Comparison of ENCODE assay signal across 29 mouse cellular contexts in genomic region chr6:43640621-43641020, GRCm38 (mm10). TPM values are rescaled to one million over a fixed set of nuclear protein-coding genes. Genes with fewer than 3 reads are reported as not detected.
DNase-seq lines count a peak whose midpoint lies in the region; ATAC-seq lines count a peak whose summit lies in the region.
"Had no signal": no experiment of that assay in that cellular context is flagged by ENCODE, and none has a peak within 500 bp of the region (broad histone marks: within the 10 kb centered on the region; RNA-seq: fewer than 3 reads in every experiment).

No protein-coding gene starts in this region.

- peak; percentile 41 for DNase-seq in midbrain, embryonic 11.5 days (ENCODE audit: low spot score, missing footprints)
- peak; percentile 44 for DNase-seq in MEL-GATA-1-ER (ENCODE audit: extremely low read depth, low read depth)
- no peak for DNase-seq in layer of hippocampus, adult 18-20 months (ENCODE audit: low spot score in 2 of 2)
- DNase-seq in heart, embryonic 10.5 days (ENCODE audit: low spot score) = no peak
- DNase-seq: adrenal gland, adult 2 months; adrenal gland, postnatal 14 days; cerebellum, adult 11-12 months; cerebellum, adult 8-10 months; cerebellum, postnatal 10 days; cerebellum, postnatal 36 days; embryo, embryonic 11 days; gastrocnemius, postnatal 14 days; heart, adult 11 months; heart, postnatal 10 days; heart, postnatal 36 days had no signal

- H3K4me1 ChIP-seq in midbrain, embryonic 11.5 days (ENCODE audit: control insufficient read depth, insufficient read depth, low read length) = no peaks in the 10 kb centered on the region
- H3K4me1 ChIP-seq in midbrain, embryonic 13.5 days (replicated peaks) = no peaks in the 10 kb centered on the region
- no peaks in the 10 kb centered on the region for H3K4me1 ChIP-seq in heart, embryonic 10.5 days
- H3K4me1 ChIP-seq in hindbrain, embryonic 13.5 days (replicated peaks) = no peaks in the 10 kb centered on the region
- H3K4me1 ChIP-seq: embryonic facial prominence, embryonic 10.5 days; embryonic facial prominence, embryonic 13.5 days; forebrain, embryonic 13.5 days; heart, embryonic 12.5 days; hindbrain, embryonic 10.5 days had no signal

- H3K27me3 ChIP-seq in midbrain, embryonic 11.5 days (ENCODE audit: control insufficient read depth, insufficient read depth, low read length) = no peaks in the 10 kb centered on the region
- H3K27me3 ChIP-seq in midbrain, embryonic 13.5 days = no peaks in the 10 kb centered on the region
- H3K27me3 ChIP-seq in heart, embryonic 10.5 days (ENCODE audit: insufficient read depth, poor library complexity, severe bottlenecking) = no peaks in the 10 kb centered on the region
- H3K27me3 ChIP-seq in hindbrain, embryonic 13.5 days = no peaks in the 10 kb centered on the region
- H3K27me3 ChIP-seq: embryonic facial prominence, embryonic 13.5 days; forebrain, embryonic 13.5 days; heart, embryonic 12.5 days; heart, embryonic 15.5 days had no signal

- no peak overlapping the region for H3K4me3 ChIP-seq in midbrain, embryonic 11.5 days (ENCODE audit: low read depth, low read length)
- H3K4me3 ChIP-seq in midbrain, embryonic 13.5 days (replicated peaks) = no peak overlapping the region
- H3K4me3 ChIP-seq in heart, embryonic 10.5 days = no peak overlapping the region
- H3K4me3 ChIP-seq in hindbrain, embryonic 13.5 days = no peak overlapping the region
- H3K4me3 ChIP-seq: embryonic facial prominence, embryonic 10.5 days; embryonic facial prominence, embryonic 13.5 days; erythroblast, embryonic 14.5 days; forebrain, embryonic 13.5 days; heart, embryonic 12.5 days; heart, embryonic 15.5 days; hindbrain, embryonic 10.5 days had no signal

- no peaks in the 10 kb centered on the region for H3K36me3 ChIP-seq in midbrain, embryonic 11.5 days (ENCODE audit: control insufficient read depth, insufficient read depth, low read length)
- H3K36me3 ChIP-seq in midbrain, embryonic 13.5 days = no peaks in the 10 kb centered on the region
- no peaks in the 10 kb centered on the region for H3K36me3 ChIP-seq in heart, embryonic 10.5 days
- H3K36me3 ChIP-seq in hindbrain, embryonic 13.5 days = no peaks in the 10 kb centered on the region
- H3K36me3 ChIP-seq: embryonic facial prominence, embryonic 10.5 days; embryonic facial prominence, embryonic 13.5 days; heart, embryonic 12.5 days; heart, embryonic 15.5 days; hindbrain, embryonic 10.5 days had no signal

- ATAC-seq in midbrain, embryonic 11.5 days (ENCODE audit: low FRiP score) = no peak
- no peak for ATAC-seq in midbrain, embryonic 13.5 days
- 0 out of 2 replicates have a peak, but pooled peaks have one; percentile 17 for ATAC-seq in megakaryocyte, adult 5-6 weeks (ENCODE audit: poor library complexity, severe bottlenecking)
- no peak for ATAC-seq in hindbrain, embryonic 13.5 days (ENCODE audit: low FRiP score)
- ATAC-seq: forebrain, embryonic 13.5 days; forebrain, embryonic 16.5 days; hindbrain, postnatal 0 days; inflammation-experienced regulatory T-cells, adult 6 months had no signal

- H3K27ac ChIP-seq in midbrain, embryonic 11.5 days (ENCODE audit: low read depth, low read length) = no peak overlapping the region
- no peak overlapping the region for H3K27ac ChIP-seq in midbrain, embryonic 13.5 days
- no peak overlapping the region for H3K27ac ChIP-seq in heart, embryonic 10.5 days
- no peak overlapping the region for H3K27ac ChIP-seq in hindbrain, embryonic 13.5 days
- H3K27ac ChIP-seq: embryonic facial prominence, embryonic 10.5 days; embryonic facial prominence, embryonic 13.5 days; forebrain, embryonic 13.5 days; heart, embryonic 15.5 days; hindbrain, embryonic 10.5 days; hindbrain, embryonic 14.5 days; hindbrain, postnatal 0 days had no signal

- no peak overlapping the region for H3K9ac ChIP-seq in midbrain, embryonic 11.5 days (ENCODE audit: low read length)
- H3K9ac ChIP-seq in midbrain, embryonic 13.5 days (replicated peaks) = no peak overlapping the region
- no peak overlapping the region for H3K9ac ChIP-seq in hindbrain, embryonic 13.5 days
- H3K9ac ChIP-seq: embryonic facial prominence, embryonic 13.5 days; forebrain, embryonic 13.5 days; heart, embryonic 12.5 days; heart, embryonic 15.5 days; hindbrain, embryonic 14.5 days had no signal

- no peak overlapping the region for H3K4me2 ChIP-seq in midbrain, embryonic 11.5 days
- H3K4me2 ChIP-seq in midbrain, embryonic 13.5 days (replicated peaks) = no peak overlapping the region
- H3K4me2 ChIP-seq in hindbrain, embryonic 13.5 days = no peak overlapping the region
- H3K4me2 ChIP-seq: embryonic facial prominence, embryonic 13.5 days; forebrain, embryonic 13.5 days; heart, embryonic 12.5 days; heart, embryonic 15.5 days; hindbrain, embryonic 14.5 days had no signal

- no peaks in the 10 kb centered on the region for H3K9me3 ChIP-seq in midbrain, embryonic 11.5 days (ENCODE audit: control insufficient read depth, low read length)
- H3K9me3 ChIP-seq in midbrain, embryonic 13.5 days = no peaks in the 10 kb centered on the region
- H3K9me3 ChIP-seq in heart, embryonic 10.5 days = no peaks in the 10 kb centered on the region
- H3K9me3 ChIP-seq in hindbrain, embryonic 13.5 days = no peaks in the 10 kb centered on the region
- H3K9me3 ChIP-seq: embryonic facial prominence, embryonic 10.5 days; embryonic facial prominence, embryonic 13.5 days; forebrain, embryonic 13.5 days; heart, embryonic 12.5 days; heart, embryonic 15.5 days; hindbrain, embryonic 10.5 days had no signal

RNA-seq across cellular contexts. Expression of gene Tpk1, which starts 25.5 kb away (rescaled TPM):
- 4.9 and 6.0 TPM in 2 replicates for polyA plus RNA-seq in midbrain, embryonic 11.5 days (2014; fragmentation: Nextera tagmentation; extraction: Ambion mirVana)
- 5.3 and 5.8 TPM in 2 replicates for polyA plus RNA-seq in midbrain, embryonic 13.5 days (2015; fragmentation: Nextera tagmentation; extraction: Ambion mirVana)
- total RNA-seq in megakaryocyte, adult 5-6 weeks (2015) = 7.0 and 8.6 TPM in 2 replicates
- total RNA-seq in megakaryocyte, adult 5-6 weeks (2017) = 3.0 and 4.0 TPM in 2 replicates
- total RNA-seq in layer of hippocampus, adult 18-20 months (2021) = 1 to 10 TPM; 1.8 to 2.0 TPM
- polyA plus RNA-seq in heart, embryonic 10.5 days (2016; fragmentation: Nextera tagmentation; extraction: Ambion mirVana) = 5.7 and 6.9 TPM in 2 replicates
- polyA plus RNA-seq in hindbrain, embryonic 13.5 days (2015; fragmentation: Nextera tagmentation; extraction: Ambion mirVana) = 5.3 and 5.9 TPM in 2 replicates

Comparison
In these comparisons a context has a peak if more than half of its experiments do, and no peak if none do; other contexts are left out.
1. DNase-seq: peak in midbrain, embryonic 11.5 days (single experiment) and MEL-GATA-1-ER (single experiment); none in layer of hippocampus, adult 18-20 months (0 of 2) and heart, embryonic 10.5 days (single experiment).